Mouse (Mus musculus): ENCODE measurements around the gene Adprm. TPM values are rescaled to one million over a fixed set of nuclear protein-coding genes. Genes with fewer than 3 reads are reported as not detected.

Gene Adprm
- polyA plus RNA-seq, 1 experiment: 17.9 TPM

DNA sequence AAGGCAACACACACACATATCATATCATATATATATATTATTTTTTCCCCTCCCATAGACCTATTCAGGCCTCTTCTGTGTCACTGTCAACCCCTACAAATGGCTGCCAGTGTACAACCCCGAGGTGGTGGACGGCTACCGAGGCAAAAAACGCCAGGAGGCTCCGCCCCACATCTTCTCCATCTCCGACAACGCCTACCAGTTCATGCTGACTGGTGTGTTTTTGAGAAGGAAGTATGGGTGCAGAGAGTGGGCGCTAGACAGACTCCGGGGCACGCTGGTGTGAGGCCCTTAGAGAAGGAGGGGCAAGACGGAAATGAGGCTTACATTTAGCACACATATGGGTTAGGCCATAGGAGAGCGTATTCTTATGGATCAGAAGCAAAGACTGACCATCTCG is 30.4 kb upstream of the Adprm start:
- no peak overlapping the region for H3K4me3 ChIP-seq (ENCODE audit: insufficient read depth, low read depth, low read length)
- no peak overlapping the region for H3K27ac ChIP-seq (replicated peaks; ENCODE audit: low read depth, low read length)
- no peaks in the 10 kb centered on the region for H3K4me1 ChIP-seq (ENCODE audit: control insufficient read depth, insufficient read depth, insufficient read length, low read length)

DNA sequence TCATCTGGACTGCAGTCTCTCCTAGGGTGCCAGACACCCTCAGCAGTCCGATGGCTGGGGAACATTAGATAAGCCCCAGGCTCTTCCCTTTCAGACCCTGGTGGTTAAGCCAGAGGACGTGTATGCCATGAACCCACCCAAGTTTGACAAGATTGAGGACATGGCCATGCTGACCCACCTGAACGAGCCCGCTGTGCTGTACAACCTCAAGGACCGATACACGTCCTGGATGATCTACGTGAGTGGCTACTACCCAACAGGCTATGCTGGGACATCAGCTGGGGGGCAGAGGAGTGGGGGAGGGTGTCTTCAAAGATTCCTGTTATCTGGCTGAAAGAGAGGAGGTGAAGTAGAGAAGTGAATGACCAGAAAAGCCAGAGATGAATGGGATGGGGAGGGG is 29.8 kb upstream of the Adprm start:
- Histone ChIP-seq H3K27ac (replicated peaks; ENCODE audit: low read depth, low read length) (no peak overlapping the region), H3K4me3 (ENCODE audit: insufficient read depth, low read depth, low read length) (no peak overlapping the region), H3K4me1 (ENCODE audit: control insufficient read depth, insufficient read depth, insufficient read length, low read length) (no peaks in the 10 kb centered on the region)

DNA sequence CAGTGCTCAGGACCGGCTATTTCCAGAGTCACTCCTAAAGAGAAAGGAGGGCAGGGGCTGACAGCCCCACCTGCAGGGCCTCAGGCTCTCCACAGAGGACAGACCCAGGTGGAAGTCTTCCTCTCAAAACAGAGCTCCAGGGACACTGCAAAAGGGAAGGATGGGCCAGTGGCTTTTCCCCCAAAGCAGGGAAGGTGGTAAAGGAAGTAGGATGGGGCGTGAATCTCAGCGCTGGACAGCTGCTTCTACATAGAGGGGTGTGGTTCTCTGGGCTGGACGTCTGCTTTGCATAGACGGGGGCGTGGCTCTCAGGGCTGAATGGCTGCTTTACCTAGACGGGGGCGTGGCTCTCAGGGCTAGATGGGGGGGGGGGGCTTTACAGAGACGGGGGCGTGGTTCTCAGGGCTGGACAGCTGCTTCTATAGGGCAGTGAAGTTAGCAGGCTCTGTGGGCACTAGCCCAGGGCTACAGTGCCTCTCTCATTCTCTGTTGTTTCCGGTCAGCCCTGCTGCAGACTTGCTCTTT is 28.8 kb upstream of the Adprm start:
- no peaks in the 10 kb centered on the region for H3K4me1 ChIP-seq (ENCODE audit: control insufficient read depth, insufficient read depth, insufficient read length, low read length)
- no peak overlapping the region for H3K4me3 ChIP-seq (ENCODE audit: insufficient read depth, low read depth, low read length)
- H3K27ac ChIP-seq (replicated peaks; ENCODE audit: low read depth, low read length): no peak overlapping the region

DNA sequence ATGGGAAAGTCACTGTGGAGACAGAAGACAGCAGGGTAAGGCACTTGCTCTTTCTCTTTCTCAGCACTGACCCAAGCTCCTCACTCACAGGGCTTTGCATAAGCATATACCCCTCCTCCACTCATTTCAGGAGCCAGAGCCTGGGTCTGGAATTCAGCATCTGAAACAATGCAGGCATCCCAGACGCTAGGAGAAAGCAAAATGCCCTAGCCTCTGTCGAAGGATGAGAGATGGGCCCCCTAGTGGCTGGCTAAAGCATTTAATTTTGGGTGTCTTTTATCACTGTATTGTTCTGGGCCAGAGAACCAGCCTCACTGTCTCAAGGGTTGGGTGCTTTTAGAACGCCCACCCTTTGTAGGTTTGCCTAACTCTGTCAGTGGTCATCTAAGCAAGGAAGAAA is 27.8 kb upstream of the Adprm start:
- no peaks in the 10 kb centered on the region for H3K4me1 ChIP-seq (ENCODE audit: control insufficient read depth, insufficient read depth, insufficient read length, low read length)
- no peak overlapping the region for H3K4me3 ChIP-seq (ENCODE audit: insufficient read depth, low read depth, low read length)
- H3K27ac ChIP-seq (replicated peaks; ENCODE audit: low read depth, low read length): no peak overlapping the region

DNA sequence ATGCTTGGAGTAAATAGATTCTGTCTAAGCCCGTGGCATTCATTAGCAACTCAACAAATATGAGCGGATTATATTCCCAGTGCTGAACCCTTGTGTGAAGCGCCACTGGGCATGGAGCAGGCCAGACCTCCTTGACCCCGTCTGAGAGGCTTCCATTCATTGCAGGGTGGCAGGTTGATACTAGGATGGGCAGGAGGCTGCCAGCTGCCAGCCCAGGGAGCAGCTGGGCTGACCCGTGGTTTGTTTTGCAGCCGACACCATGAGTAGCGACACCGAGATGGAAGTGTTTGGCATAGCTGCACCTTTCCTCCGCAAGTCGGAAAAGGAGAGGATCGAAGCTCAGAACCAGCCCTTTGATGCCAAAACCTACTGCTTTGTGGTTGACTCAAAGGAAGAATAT is 27.3 kb upstream of the Adprm start:
- Histone ChIP-seq H3K4me1 (ENCODE audit: control insufficient read depth, insufficient read depth, insufficient read length, low read length) (no peaks in the 10 kb centered on the region), H3K27ac (replicated peaks; ENCODE audit: low read depth, low read length) (no peak overlapping the region), H3K4me3 (ENCODE audit: insufficient read depth, low read depth, low read length) (no peak overlapping the region)

DNA sequence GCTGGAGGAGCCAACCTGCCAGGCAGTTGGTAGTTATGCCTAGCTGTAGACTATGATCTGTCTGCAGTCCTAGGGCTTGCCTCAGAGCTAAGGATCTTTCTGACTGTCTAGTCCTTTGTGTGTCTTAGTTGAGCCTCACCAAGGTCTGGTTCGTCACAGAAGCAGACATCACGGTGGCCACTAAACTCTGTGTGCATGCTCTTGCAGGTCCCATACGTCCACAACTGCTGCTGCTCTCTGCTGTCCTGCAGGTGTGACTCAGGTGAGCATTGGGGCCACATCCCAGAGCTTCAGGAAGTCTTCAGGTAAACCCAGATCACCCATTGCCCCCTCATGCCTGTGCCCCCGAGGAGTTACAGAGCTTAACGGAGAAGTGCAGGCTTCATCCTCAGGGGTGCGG is 26.5 kb upstream of the Adprm start:
- Histone ChIP-seq H3K27ac (replicated peaks; ENCODE audit: low read depth, low read length) (no peak overlapping the region), H3K4me1 (ENCODE audit: control insufficient read depth, insufficient read depth, insufficient read length, low read length) (no peaks in the 10 kb centered on the region), H3K4me3 (ENCODE audit: insufficient read depth, low read depth, low read length) (no peak overlapping the region)

- H3K4me1 ChIP-seq (ENCODE audit: control insufficient read depth, insufficient read depth, insufficient read length, low read length): no peaks in the 10 kb centered on the region
- no peak within 1 kb of the TSS for H3K4me3 ChIP-seq (ENCODE audit: insufficient read depth, low read depth, low read length)
- no peak within 1 kb of the TSS for H3K27ac ChIP-seq (replicated peaks; ENCODE audit: low read depth, low read length)
These were observed 25.6 kb upstream of the Adprm start, which contains the start of gene Myh3 for GRCm38 (mm10) chr11:67078000-67078399. Myh3 (plus strand) TSS chr11:67078300.

GRCm38 (mm10) chr11:67077435-67077834 is 25.0 kb upstream of the Adprm start:
- H3K27ac ChIP-seq (replicated peaks; ENCODE audit: low read depth, low read length): no peak overlapping the region
- H3K4me3 ChIP-seq (ENCODE audit: insufficient read depth, low read depth, low read length): no peak overlapping the region

GRCm38 (mm10) chr11:67076781-67077180 is 24.4 kb upstream of the Adprm start:
- Histone ChIP-seq H3K4me3 (ENCODE audit: insufficient read depth, low read depth, low read length) (no peak overlapping the region), H3K4me1 (ENCODE audit: control insufficient read depth, insufficient read depth, insufficient read length, low read length) (no peaks in the 10 kb centered on the region), H3K27ac (replicated peaks; ENCODE audit: low read depth, low read length) (no peak overlapping the region)

More at GRCm38 (mm10) chr11:67077435-67077834, 25.0 kb upstream of the Adprm start:
- H3K4me1 ChIP-seq (ENCODE audit: control insufficient read depth, insufficient read depth, insufficient read length, low read length): no peaks in the 10 kb centered on the region

DNA sequence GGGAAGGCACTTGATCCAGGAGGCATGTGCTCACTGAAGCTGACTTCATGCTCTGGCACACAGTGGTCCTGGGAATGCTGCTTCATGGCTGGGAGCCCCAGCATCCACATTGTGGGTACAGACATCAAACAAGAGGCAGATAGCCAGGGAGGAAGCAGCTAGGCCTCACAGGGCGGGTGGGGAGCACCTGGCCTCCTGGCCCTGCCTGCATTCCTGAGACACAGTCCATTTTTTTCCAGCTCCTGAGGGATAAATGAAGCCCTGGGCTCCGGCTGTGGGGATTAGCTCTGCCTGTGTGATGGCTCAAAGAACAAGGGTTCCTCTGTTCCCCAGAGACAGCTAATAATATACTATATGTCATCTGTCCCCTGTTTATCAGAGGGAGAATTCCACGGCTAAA is 22.6 kb upstream of the Adprm start:
- Histone ChIP-seq H3K4me1 (ENCODE audit: control insufficient read depth, insufficient read depth, insufficient read length, low read length) (no peaks in the 10 kb centered on the region), H3K27ac (replicated peaks; ENCODE audit: low read depth, low read length) (no peak overlapping the region), H3K4me3 (ENCODE audit: insufficient read depth, low read depth, low read length) (no peak overlapping the region)

DNA sequence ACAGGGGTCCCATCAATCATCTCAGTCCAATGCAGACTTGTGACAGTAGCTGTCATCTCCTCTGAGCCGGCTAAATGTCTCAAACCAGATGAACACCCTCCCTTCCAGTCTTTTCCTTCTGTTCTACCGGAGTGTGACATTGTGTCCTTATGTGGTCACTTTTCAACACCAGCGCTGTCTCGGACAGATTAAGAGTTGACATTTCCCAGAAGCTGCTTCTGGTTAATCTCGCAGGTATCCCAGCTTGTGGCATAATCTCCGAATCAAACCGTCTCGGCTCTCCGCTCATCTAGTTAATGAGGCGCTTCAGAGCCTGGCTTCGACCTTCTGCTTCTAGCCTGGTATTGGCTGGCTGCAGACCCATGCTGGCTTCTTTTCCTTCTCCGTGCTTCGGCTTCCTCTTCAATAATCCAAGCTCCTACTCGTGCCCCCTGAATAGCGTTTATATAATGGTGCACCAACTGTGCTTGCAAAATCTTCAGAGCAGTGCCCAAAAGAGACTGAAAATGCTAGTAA is 20.3 kb upstream of the Adprm start:
- Histone ChIP-seq H3K4me3 (ENCODE audit: insufficient read depth, low read depth, low read length) (no peak overlapping the region), H3K27ac (replicated peaks; ENCODE audit: low read depth, low read length) (no peak overlapping the region), H3K4me1 (ENCODE audit: control insufficient read depth, insufficient read depth, insufficient read length, low read length) (no peaks in the 10 kb centered on the region)

DNA sequence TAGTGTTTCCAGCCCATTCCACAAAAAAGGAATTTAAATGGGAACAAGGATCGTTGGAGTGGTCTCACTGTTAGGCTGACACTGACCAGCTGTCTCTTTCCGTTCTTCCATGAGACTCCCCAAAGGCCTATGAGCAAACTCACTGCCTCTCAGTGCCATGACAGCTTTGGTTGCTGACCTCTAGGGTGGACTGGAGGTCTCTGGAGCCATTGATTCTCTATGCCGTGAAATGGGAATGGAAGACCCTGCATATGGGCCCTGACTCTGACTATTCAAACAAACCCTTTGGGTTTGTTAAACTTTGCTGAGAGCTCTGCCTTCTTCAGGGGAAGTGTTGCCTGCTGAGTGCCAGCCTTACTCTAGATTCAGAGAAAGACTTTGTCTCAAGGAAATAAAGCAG is 15.3 kb upstream of the Adprm start:
- H3K27ac ChIP-seq (replicated peaks; ENCODE audit: low read depth, low read length): no peak overlapping the region
- no peak overlapping the region for H3K4me3 ChIP-seq (ENCODE audit: insufficient read depth, low read depth, low read length)
- no peaks in the 10 kb centered on the region for H3K4me1 ChIP-seq (ENCODE audit: control insufficient read depth, insufficient read depth, insufficient read length, low read length)

GRCm38 (mm10) chr11:67062726-67063125 is 10.3 kb upstream of the Adprm start:
- Histone ChIP-seq H3K4me1 (ENCODE audit: control insufficient read depth, insufficient read depth, insufficient read length, low read length) (no peaks in the 10 kb centered on the region), H3K4me3 (ENCODE audit: insufficient read depth, low read depth, low read length) (no peak overlapping the region), H3K27ac (replicated peaks; ENCODE audit: low read depth, low read length) (no peak overlapping the region)

- Histone ChIP-seq H3K4me3 (ENCODE audit: insufficient read depth, low read depth, low read length) (no peak overlapping the region), H3K4me1 (ENCODE audit: control insufficient read depth, insufficient read depth, insufficient read length, low read length) (no peaks in the 10 kb centered on the region), H3K27ac (replicated peaks; ENCODE audit: low read depth, low read length) (no peak overlapping the region)
These were observed 8.9 kb upstream of the Adprm start for GRCm38 (mm10) chr11:67061311-67061710.

- Histone ChIP-seq H3K4me1 (ENCODE audit: control insufficient read depth, insufficient read depth, insufficient read length, low read length) (no peaks in the 10 kb centered on the region), H3K27ac (replicated peaks; ENCODE audit: low read depth, low read length) (no peak overlapping the region), H3K4me3 (ENCODE audit: insufficient read depth, low read depth, low read length) (no peak overlapping the region)
These were observed 2.5 kb upstream of the Adprm start for GRCm38 (mm10) chr11:67054754-67055365.

DNA sequence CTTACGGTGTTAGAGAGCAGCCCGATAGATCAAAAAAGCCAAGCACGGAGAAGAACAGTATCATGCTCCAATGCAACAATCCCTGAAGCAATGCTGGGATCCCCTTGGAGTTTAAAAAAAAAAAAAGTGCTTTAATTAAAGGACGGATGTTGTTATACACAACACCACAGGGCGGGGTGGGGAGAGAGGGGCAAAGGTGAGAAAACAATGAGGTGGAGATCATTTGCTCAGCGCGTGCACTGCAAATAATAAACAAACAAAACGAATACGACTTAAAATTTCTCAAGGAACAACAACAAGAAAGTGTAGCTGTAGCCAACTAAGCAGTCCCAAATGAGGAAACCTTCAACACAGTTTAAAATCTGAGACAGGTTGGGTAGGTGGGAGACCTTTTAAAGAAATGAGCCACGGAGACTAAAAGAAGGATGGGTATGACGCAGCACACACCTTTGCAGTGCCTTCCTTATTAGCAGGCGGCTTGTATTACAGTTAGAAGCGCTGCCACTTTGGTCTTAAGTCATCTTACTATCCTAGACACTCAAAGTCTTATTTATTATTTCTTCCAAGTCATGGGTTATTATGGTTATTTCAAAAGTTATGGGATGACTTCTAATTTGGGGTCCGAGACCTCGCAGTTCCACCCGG is 596 bp downstream of the Adprm start:
- Histone ChIP-seq H3K4me3 (ENCODE audit: insufficient read depth, low read depth, low read length) (peak overlapping the region; percentile 83), H3K27ac (replicated peaks; ENCODE audit: low read depth, low read length) (peak overlapping the region; percentile 79), H3K4me1 (ENCODE audit: control insufficient read depth, insufficient read depth, insufficient read length, low read length) (peaks cover 7% of the 10 kb centered on the region)
